Comparison of ENCODE assay signal across 20 mouse cellular contexts in the genomic region with DNA sequence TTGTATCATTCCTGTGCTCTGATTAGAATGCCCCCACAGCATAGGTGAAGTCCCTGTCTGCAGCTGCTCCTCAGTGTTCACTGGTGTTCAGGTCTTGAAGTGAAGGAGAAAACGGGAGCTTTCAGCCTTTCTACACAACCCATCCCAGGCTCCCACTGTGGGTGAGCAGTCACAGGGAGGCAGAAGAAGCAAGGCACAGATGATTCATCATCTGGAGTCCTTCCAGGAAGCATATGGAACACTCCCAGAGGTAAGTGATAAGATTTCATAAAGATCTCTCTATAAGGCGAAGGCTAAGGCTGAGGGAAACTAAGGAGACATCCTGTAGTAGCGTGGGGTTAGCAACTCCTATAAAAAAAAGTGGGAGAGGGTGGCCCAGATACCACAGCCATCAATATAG.
DNase-seq lines count a peak whose midpoint lies in the region; TF ChIP-seq lines count a peak whose summit lies in the region.
"Had no signal": no experiment of that assay in that cellular context is flagged by ENCODE, and none has a peak within 500 bp of the region (broad histone marks: within the 10 kb centered on the region; RNA-seq: fewer than 3 reads in every experiment).

No protein-coding gene starts in this region.

- TF ChIP-seq POLR2A in cerebellum, adult 2 months (IDR thresholded peaks at IDR 0.05; ENCODE audit: borderline replicate concordance, insufficient read depth, low read length): no peak
- TF ChIP-seq POLR2A in kidney, adult 2 months (IDR thresholded peaks at IDR 0.05; ENCODE audit: low read depth, low read length): no peak

- H3K36me3 ChIP-seq in kidney, adult 2 months (ENCODE audit: control insufficient read depth, insufficient read depth, low read length): no peaks in the 10 kb centered on the region
- H3K36me3 ChIP-seq: embryonic facial prominence, embryonic 12.5 days; G1E; limb, embryonic 12.5 days; liver, embryonic 12.5 days; midbrain, embryonic 15.5 days had no signal

- 0 out of 2 replicates have a peak, but pooled peaks cover 3% of the 10 kb centered on the region for H3K4me1 ChIP-seq in cerebellum, adult 2 months (ENCODE audit: control insufficient read depth, insufficient read depth, low read length)
- no peaks in the 10 kb centered on the region for H3K4me1 ChIP-seq in kidney, adult 2 months (ENCODE audit: control insufficient read depth, insufficient read depth, low read length)
- H3K4me1 ChIP-seq: embryonic facial prominence, embryonic 12.5 days; limb, embryonic 12.5 days; liver, embryonic 12.5 days; midbrain, embryonic 15.5 days had no signal

- WGBS in cerebellum, adult 2 months: 57% methylated on average over 3 of the region's 3 CpGs
- WGBS in kidney, adult 2 months: 81% methylated on average over 3 of the region's 3 CpGs

- no peak overlapping the region for H3K4me3 ChIP-seq in cerebellum, adult 2 months (replicated peaks; ENCODE audit: insufficient read depth, low read depth, low read length)
- no peak overlapping the region for H3K4me3 ChIP-seq in kidney, adult 2 months (ENCODE audit: insufficient read depth, low read depth, low read length)
- H3K4me3 ChIP-seq: embryonic facial prominence, embryonic 12.5 days; erythroblast, embryonic 14.5 days; heart, adult 2 months; limb, embryonic 12.5 days; liver, embryonic 12.5 days; megakaryocyte, embryonic 14.5 days; midbrain, embryonic 15.5 days; myocyte had no signal

- intact Hi-C loops in left cerebral cortex, postnatal 4 days (cut with DNase I): no loop called here

- H3K27me3 ChIP-seq in cerebellum, adult 2 months (ENCODE audit: control insufficient read depth, insufficient read depth, low read length): no peaks in the 10 kb centered on the region
- H3K27me3 ChIP-seq in kidney, adult 2 months (replicated peaks; ENCODE audit: control insufficient read depth, insufficient read depth, low read length): no peaks in the 10 kb centered on the region
- H3K27me3 ChIP-seq: liver, embryonic 12.5 days had no signal

- peak; percentile 23 to 49 for DNase-seq in cerebellum, adult 2 months
- no peak for DNase-seq in cerebellum, postnatal 4 days (ENCODE audit: low spot score in 2 of 2)
- peak; percentile 26 to 34 for DNase-seq in left cerebral cortex, adult 18-20 months (ENCODE audit: low spot score in 2 of 2)
- no peak for DNase-seq in left cerebral cortex, postnatal 4 days
- peak; percentile 22 to 25 for DNase-seq in cerebellum, postnatal 25 days
- DNase-seq in telencephalon, adult 2 months (ENCODE audit: low read depth, low spot score): peak; percentile 32
- no peak for DNase-seq in kidney, adult 2 months
- DNase-seq: adrenal gland, postnatal 36 days; gastrocnemius, postnatal 25 days; heart, adult 2 months; lung, adult 2 months; thymus, postnatal 25 days had no signal

- no peak for TF ChIP-seq CTCF in cerebellum, adult 2 months (IDR thresholded peaks at IDR 0.05; ENCODE audit: borderline replicate concordance, insufficient read depth, low read depth, low read length)
- no peak for TF ChIP-seq CTCF in kidney, adult 2 months (conservative IDR thresholded peaks at IDR 0.05; ENCODE audit: insufficient read depth, insufficient read length, low read depth, low read length)

- H3K27ac ChIP-seq in cerebellum, adult 2 months (ENCODE audit: insufficient read depth, low read length): no peak overlapping the region
- H3K27ac ChIP-seq in kidney, adult 2 months (ENCODE audit: insufficient read depth, low read depth, low read length): no peak overlapping the region
- H3K27ac ChIP-seq: embryonic facial prominence, embryonic 12.5 days; heart, adult 2 months; limb, embryonic 12.5 days; liver, embryonic 12.5 days; midbrain, embryonic 15.5 days had no signal

Comparison
In these comparisons a context has a peak if more than half of its experiments do, and no peak if none do; other contexts are left out.
1. DNase-seq: peak in cerebellum, adult 2 months (2 of 2), left cerebral cortex, adult 18-20 months (2 of 2), cerebellum, postnatal 25 days (2 of 2) and telencephalon, adult 2 months (single experiment); none in cerebellum, postnatal 4 days (0 of 2), left cerebral cortex, postnatal 4 days (single experiment) and kidney, adult 2 months (single experiment).